Mouse (Mus musculus) hindbrain, embryonic 10.5 days (tissue): ENCODE measurements around the gene Kcnk5. TPM values are rescaled to one million over a fixed set of nuclear protein-coding genes. Genes with fewer than 3 reads are reported as not detected.

Source experiments
- DNase-seq: peaks from one replicate; pipeline ENCODE4 v3.0.0-alpha.2; 2017; ENCODE audit warnings: low spot score
- H3K27ac ChIP-seq: fragments of 300-500 bp; sonication (generic); 2 replicates; pipeline ENCODE4 v1.5.1; 2016; ENCODE audit warnings: mild to moderate bottlenecking, moderate library complexity
- H3K27me3 ChIP-seq: fragments of 300-500 bp; sonication (generic); 2 replicates; pipeline ENCODE4 v1.6.1; 2016; ENCODE audit warnings: mild to moderate bottlenecking; ENCODE audit not compliant: poor library complexity, insufficient read depth, severe bottlenecking
- H3K36me3 ChIP-seq: fragments of 300-500 bp; sonication (generic); 2 replicates; pipeline ENCODE4 v1.6.1; 2016; ENCODE audit warnings: mild to moderate bottlenecking, moderate library complexity
- H3K4me1 ChIP-seq: fragments of 300-500 bp; sonication (generic); replicated peaks from 2 replicates; pipeline ENCODE4 v1.6.1; 2016; ENCODE audit warnings: mild to moderate bottlenecking
- H3K4me3 ChIP-seq: fragments of 300-500 bp; sonication (generic); 2 replicates; pipeline ENCODE4 v1.5.1; 2016; ENCODE audit warnings: mild to moderate bottlenecking, moderate library complexity
- H3K9me3 ChIP-seq: fragments of 300-500 bp; sonication (generic); 2 replicates; pipeline ENCODE4 v1.6.1; 2016; ENCODE audit warnings: mild to moderate bottlenecking, moderate library complexity
- WGBS: fragments of 180-500 bp; shearing (Covaris S2); methylation state at CpG from one replicate; pipeline ENCODE4 v1.1.7; 2016; 5-methylcytosine and 5-hydroxymethylcytosine counted together
- polyA plus RNA-seq: library from polyadenylated mRNA; unstranded; fragments of >200 nt; fragmentation: Nextera tagmentation; extraction: Ambion mirVana; gene quantifications from 2 replicates; pipeline ENCODE4 v1.2.1, GENCODE M21; 2016

Gene Kcnk5
- polyA plus RNA-seq, 1 experiment from 2014 or later, result 13.5 TPM

DNA sequence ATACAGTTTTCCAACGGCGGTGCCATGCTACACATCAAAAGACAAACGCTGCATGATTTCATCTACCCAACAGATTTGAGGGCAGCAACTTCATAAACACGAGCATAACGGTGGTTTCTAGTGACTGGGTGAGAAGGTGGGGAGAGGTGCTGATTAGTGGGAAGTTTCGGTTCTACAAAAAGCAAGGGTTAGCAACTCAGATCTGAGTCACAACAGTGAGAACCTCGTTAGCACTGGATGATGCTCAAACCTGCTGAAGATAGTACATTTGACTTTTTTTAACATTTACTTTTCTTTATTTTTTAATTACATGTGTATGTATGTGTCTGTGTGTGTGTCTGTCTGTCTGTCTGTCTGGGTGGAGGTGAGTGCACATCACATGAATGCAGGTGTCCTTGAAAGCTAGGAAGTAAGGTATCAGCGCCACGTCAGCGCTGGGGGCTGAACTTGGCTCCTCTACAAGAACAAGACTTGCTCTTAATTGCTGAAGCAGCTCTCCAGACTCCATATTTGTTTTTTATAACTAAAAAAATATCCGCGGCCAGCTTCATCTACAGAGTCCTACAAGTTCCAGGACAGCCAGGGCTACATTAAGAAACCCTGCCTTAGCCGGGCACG is 7.6 kb downstream of the Kcnk5 start:
- 91% methylated on average over 14 of the region's 14 CpGs for WGBS
- H3K9me3 ChIP-seq, result no peaks in the 10 kb centered on the region
- H3K4me3 ChIP-seq, result no peak overlapping the region
- H3K27ac ChIP-seq, result no peak overlapping the region
- H3K4me1 ChIP-seq, result peaks cover 33% of the 10 kb centered on the region
- H3K36me3 ChIP-seq, result 0 out of 2 replicates have a peak, but pooled peaks cover 15% of the 10 kb centered on the region
- no peaks in the 10 kb centered on the region for H3K27me3 ChIP-seq
- no peak for DNase-seq

DNA sequence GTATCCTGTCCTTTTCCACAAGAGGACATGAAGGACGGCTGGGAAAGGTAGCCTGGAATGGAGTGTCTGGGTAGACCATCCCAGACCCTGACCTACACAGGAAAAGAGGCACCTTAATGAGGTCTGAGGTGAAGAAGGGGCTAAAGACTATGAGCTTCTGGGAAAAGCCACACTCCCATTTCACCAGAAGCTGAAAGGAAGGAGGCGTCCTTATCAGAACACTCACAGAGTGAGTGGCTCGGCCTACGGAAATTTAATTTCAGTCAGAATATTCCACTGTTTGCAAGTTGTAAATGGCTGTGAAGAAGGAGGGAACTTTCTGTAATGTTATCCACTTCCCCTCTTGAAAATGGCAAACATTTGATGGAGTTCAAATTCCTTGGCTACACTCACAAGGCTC is 8.7 kb downstream of the Kcnk5 start:
- H3K27me3 ChIP-seq, result no peaks in the 10 kb centered on the region
- 82% methylated on average over 4 of the region's 4 CpGs for WGBS
- DNase-seq, result no peak
- peaks cover 15% of the 10 kb centered on the region; the same call in 1 of the 2 replicates for H3K36me3 ChIP-seq
- H3K9me3 ChIP-seq, result no peaks in the 10 kb centered on the region
- peak overlapping the region; percentile 24; the same call in 1 of the 2 replicates for H3K27ac ChIP-seq
- H3K4me1 ChIP-seq, result peaks cover 23% of the 10 kb centered on the region
- H3K4me3 ChIP-seq, result no peak overlapping the region

DNA sequence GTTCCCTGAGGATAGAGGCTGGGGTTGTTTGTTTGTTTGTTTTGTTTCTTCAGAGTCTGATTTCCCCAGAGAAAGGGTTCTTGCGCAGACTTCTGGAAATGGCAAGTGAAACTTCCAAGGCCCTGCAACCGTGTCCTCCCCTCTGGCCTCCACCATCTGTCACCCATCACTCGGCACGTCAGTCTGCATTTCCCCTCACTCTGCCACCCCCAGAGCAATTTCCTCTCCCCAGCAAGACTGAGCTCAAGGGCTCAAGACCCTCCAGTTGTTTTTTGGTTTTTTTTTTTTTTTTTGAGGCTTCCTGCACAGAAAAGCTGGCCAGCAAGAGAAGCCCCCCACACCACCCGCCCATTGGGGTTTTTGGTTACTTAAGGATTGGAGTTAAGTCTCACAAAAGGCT is 9.1 kb downstream of the Kcnk5 start:
- Histone ChIP-seq H3K9me3 (no peaks in the 10 kb centered on the region), H3K36me3 (peaks cover 13% of the 10 kb centered on the region; the same call in 1 of the 2 replicates), H3K4me3 (no peak overlapping the region), H3K27me3 (no peaks in the 10 kb centered on the region), H3K27ac (0 out of 2 replicates have a peak overlapping the region, but pooled peaks have one; percentile 24), H3K4me1 (peaks cover 19% of the 10 kb centered on the region)
- 64% methylated on average over 5 of the region's 5 CpGs for WGBS
- no peak for DNase-seq

DNA sequence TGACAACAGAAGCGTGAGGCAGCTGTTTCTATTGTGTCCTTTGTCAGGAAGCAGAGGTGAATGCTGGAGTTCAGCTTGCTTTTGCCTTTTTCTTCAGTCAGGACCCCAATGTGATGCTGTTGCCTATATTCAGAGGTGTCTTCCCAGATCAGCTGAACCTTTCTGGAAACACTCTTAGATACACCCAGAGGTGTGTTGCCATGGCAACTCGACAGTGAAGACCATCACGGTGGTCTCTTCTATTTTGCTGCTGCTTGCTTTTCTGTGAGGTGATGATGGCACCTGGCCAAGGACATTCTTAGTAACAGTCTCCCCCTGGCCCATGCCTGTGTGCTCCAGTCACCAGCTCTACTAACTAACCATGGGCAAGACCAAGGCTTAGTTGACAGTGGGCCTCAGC is 9.8 kb downstream of the Kcnk5 start:
- WGBS, result 79% methylated on average over 3 of the region's 3 CpGs
- H3K27ac ChIP-seq, result no peak overlapping the region
- H3K9me3 ChIP-seq, result no peaks in the 10 kb centered on the region
- H3K27me3 ChIP-seq, result no peaks in the 10 kb centered on the region
- no peak for DNase-seq
- peaks cover 8% of the 10 kb centered on the region; the same call in 1 of the 2 replicates for H3K36me3 ChIP-seq
- H3K4me3 ChIP-seq, result no peak overlapping the region
- H3K4me1 ChIP-seq, result peaks cover 17% of the 10 kb centered on the region

DNA sequence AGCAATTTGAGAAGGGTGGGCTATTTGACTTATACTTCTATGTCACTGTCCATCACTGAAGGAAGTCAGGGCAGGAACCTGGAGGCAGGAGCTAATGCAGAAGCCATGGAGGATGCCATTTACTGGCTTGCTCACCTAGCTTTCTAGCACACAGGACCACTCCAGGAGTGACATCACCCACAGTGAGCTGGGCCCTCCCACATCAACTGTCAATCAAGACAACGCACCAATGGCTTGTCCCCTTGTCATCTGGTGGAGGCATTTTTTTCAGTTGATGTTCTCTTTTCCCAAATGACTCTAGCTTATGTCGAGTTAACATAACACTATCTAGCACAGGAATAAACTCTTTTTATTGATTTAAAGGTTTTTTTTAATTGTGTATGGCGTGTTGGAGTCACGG is 12.4 kb downstream of the Kcnk5 start:
- Histone ChIP-seq H3K4me1 (peaks cover 33% of the 10 kb centered on the region), H3K9me3 (no peaks in the 10 kb centered on the region), H3K36me3 (no peaks in the 10 kb centered on the region; the same call in 1 of the 2 replicates), H3K27me3 (no peaks in the 10 kb centered on the region), H3K4me3 (no peak overlapping the region), H3K27ac (no peak overlapping the region)
- WGBS, result 92% methylated on average over 4 of the region's 4 CpGs
- DNase-seq, result no peak

DNA sequence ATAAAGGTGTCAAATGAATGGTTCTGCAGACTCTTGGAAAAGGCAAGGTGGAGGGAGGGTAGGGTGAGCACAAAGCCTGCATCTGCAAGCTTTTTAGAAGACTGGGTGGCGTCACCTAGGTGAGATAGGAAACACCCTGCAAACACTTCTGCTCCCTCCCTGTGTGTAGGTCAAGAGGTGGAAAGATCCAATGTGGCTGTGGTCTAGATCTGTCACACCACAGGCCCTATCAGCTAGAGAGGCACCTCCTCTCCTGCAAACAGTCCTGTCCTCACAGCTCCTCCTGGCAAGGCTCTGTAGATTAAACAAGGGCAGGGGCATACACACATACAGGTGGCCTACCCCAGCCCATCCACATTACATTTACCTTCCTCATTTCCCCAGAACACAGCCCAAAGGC is 13.1 kb downstream of the Kcnk5 start:
- Histone ChIP-seq H3K4me3 (no peak overlapping the region), H3K27ac (no peak overlapping the region), H3K4me1 (peaks cover 41% of the 10 kb centered on the region), H3K27me3 (no peaks in the 10 kb centered on the region), H3K9me3 (no peaks in the 10 kb centered on the region), H3K36me3 (no peaks in the 10 kb centered on the region; the same call in 1 of the 2 replicates)
- no peak for DNase-seq
- 89% methylated on average over 1 of the region's 1 CpGs for WGBS

DNA sequence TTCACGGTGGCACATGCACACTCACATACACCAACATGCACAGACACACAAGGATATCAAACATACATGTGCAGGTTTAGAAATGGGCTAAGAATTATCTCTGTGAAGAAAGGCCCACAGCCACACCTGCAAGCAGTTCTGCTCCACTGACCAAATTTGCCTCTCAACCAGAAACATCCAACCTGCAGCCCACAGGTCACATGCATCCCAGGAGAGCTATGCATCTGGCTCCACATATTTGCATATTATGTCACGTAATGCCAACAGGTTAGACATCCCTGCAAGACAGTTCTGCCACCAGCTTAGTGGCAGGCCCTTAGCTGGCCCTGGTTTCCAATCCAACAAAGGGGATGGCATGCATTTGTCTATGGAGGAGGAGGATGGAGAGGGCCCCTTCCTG is 13.6 kb downstream of the Kcnk5 start:
- Histone ChIP-seq H3K36me3 (no peaks in the 10 kb centered on the region; the same call in 1 of the 2 replicates), H3K9me3 (no peaks in the 10 kb centered on the region), H3K4me1 (peaks cover 41% of the 10 kb centered on the region), H3K27me3 (no peaks in the 10 kb centered on the region), H3K27ac (no peak overlapping the region), H3K4me3 (no peak overlapping the region)
- DNase-seq, result no peak
- WGBS, result 90% methylated on average over 2 of the region's 2 CpGs

DNA sequence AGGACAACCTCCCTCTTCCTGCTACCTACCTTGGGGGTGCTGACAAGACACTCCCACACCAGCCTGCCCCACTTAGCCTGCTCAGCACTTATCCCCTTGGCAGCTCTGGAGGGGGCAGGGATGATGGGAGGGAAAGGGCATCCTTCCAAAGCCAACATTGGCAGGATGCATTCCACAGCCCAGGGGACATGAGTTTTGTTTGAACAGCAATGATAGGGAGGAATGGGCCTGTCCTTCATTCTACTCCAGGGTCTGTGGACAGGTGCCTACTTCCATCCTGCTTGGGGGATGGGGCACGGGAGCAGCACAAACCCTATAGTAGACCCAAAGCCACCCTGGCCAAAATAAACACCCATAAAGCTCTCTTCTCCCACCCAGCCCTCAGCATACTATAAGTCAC is 16.2 kb downstream of the Kcnk5 start:
- WGBS, result 82% methylated on average over 1 of the region's 1 CpGs
- Histone ChIP-seq H3K4me3 (no peak overlapping the region), H3K9me3 (no peaks in the 10 kb centered on the region), H3K27me3 (no peaks in the 10 kb centered on the region), H3K27ac (no peak overlapping the region), H3K36me3 (no peaks in the 10 kb centered on the region; the same call in 1 of the 2 replicates), H3K4me1 (peaks cover 50% of the 10 kb centered on the region)
- DNase-seq, result no peak

DNA sequence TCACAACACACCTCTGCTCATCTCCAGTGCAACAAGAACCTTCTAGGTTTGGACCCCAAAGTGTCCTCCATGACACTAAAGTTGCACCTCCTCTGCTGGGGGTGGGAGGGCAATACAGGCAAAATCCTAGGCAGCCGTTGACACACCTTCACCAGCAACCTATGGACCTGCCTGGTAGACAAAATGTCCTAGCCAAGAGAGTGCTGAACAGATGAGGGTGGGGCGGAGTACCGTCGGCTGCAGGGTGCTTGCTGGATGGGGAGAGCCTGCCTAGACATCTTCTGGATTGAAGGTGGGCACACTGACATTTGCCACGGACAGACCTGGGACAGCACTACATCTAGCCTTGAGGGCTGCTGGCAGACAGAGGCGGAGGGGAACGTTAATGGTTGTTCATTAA is 17.2 kb downstream of the Kcnk5 start:
- WGBS, result 88% methylated on average over 7 of the region's 7 CpGs
- H3K27ac ChIP-seq, result 0 out of 2 replicates have a peak overlapping the region, but pooled peaks have one; percentile 12
- H3K4me1 ChIP-seq, result peaks cover 60% of the 10 kb centered on the region
- no peak overlapping the region for H3K4me3 ChIP-seq
- no peaks in the 10 kb centered on the region for H3K9me3 ChIP-seq
- no peaks in the 10 kb centered on the region for H3K27me3 ChIP-seq
- H3K36me3 ChIP-seq, result no peaks in the 10 kb centered on the region; the same call in 1 of the 2 replicates
- no peak for DNase-seq

DNA sequence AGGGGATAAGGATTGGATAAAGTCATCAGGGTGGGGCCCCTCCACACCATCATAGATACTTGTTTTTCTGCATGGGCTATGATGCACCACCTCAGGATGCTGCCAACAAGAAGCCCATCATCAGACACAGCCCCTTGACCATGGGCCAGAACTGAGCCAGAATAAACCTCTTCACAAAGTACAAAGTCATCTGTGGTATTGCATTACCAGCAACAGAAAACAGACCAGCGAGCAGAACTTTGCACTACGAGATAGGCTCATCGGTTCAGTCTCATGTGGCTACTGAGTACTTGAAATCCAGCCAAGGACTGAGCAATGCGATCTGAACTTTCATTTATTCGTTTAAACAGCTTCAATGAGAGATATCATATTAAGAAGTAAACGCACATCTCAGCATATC is 18.9 kb downstream of the Kcnk5 start:
- H3K27me3 ChIP-seq, result no peaks in the 10 kb centered on the region
- H3K27ac ChIP-seq, result 0 out of 2 replicates have a peak overlapping the region, but pooled peaks have one; percentile 23
- H3K36me3 ChIP-seq, result no peaks in the 10 kb centered on the region
- H3K4me1 ChIP-seq, result peaks cover 67% of the 10 kb centered on the region
- WGBS, result 91% methylated on average over 6 of the region's 6 CpGs
- no peak overlapping the region for H3K4me3 ChIP-seq
- no peak for DNase-seq
- no peaks in the 10 kb centered on the region for H3K9me3 ChIP-seq

DNA sequence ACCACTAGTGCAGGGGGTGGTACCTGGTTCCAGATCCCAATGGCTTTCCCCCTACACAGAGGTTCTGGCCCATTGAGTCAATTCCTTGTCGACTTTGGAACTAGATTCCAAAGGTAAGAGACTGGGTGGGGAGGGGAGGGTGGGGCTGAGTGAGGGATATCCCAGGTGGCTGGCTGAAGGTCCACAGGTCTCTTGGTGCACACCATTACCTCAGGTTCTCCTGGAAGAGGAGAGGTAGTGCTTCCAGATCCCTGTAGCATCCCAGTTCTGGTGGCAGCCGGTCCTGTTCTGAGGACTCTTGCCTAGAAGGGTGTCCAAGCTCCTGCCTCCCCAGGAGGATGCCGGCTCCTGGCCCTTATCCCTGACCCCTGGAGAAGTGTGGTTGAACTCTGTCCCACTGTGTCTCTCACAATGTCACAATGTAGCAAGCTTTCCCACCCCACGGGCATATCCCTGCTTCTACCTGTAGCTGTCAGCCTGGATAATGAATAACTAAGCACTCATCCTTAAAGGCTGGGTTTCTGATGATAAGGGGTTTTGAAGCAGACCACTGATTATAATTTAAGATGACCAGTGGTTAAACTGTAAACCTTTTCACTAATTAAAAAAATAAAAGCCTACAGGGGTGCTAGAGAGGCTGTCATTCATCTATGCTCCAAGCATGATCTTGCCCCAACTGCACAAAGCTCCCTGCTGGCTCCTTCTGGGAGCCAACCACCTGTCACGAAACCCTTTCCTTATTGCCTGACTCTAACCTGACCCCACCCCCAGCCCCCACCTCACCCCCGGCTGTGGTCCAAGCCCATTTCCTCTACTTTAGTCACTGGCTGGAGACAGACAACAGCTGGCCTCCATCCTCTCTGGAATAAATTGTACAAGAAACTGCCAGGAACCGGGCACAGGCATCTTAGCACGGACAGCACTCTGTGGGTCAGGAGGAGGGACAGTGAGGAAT is 22.6 kb downstream of the Kcnk5 start:
- H3K27ac ChIP-seq, result peak overlapping the region; percentile 29; the same call in 1 of the 2 replicates
- WGBS, result 68% methylated on average over 8 of the region's 8 CpGs
- DNase-seq, result no peak
- no peaks in the 10 kb centered on the region for H3K27me3 ChIP-seq
- no peak overlapping the region for H3K4me3 ChIP-seq
- H3K4me1 ChIP-seq, result peaks cover 71% of the 10 kb centered on the region
- no peaks in the 10 kb centered on the region for H3K9me3 ChIP-seq
- no peaks in the 10 kb centered on the region for H3K36me3 ChIP-seq

DNA sequence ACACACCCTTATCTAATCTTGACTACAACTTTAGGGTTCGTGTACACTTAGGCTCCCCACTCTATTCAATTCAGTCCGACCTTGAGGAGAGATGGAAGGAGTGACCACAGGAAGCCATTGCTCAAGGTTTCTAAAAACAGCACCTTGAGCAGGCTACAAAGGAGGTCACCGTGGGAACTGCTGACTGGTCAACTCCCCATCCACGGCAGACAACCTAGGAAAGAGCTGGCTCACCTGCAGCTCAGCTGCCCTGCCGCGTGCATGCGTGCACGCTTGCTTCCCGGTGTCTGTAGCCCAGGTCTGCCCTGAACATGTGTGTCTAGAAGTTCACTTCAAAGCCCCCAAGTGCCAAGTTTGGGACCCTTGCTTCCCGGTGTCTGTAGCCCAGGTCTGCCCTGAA is 24.0 kb downstream of the Kcnk5 start:
- Histone ChIP-seq H3K27me3 (no peaks in the 10 kb centered on the region), H3K36me3 (no peaks in the 10 kb centered on the region), H3K27ac (no peak overlapping the region), H3K4me3 (no peak overlapping the region), H3K9me3 (no peaks in the 10 kb centered on the region), H3K4me1 (peaks cover 58% of the 10 kb centered on the region)
- WGBS, result 93% methylated on average over 10 of the region's 10 CpGs
- DNase-seq, result no peak

DNA sequence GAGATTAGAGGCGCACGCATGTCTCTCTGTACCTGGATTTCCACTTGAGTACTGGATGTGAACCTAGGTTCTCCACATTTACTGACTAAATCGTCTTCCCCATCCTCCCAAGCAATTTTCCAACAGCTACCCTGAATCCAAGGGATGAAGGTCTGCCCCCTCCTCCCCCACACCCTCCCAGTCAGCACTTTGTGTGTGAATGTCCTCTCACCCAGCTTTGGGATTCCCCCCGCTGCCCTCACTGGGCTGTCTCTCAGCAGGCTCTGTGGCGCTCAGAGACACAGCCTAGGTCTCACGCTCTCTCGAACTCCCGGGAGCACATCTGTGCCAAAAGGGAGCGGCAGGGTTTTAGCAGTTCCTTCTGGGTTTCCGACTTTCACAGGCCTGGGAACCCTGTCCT is 25.9 kb downstream of the Kcnk5 start:
- 47% methylated on average over 10 of the region's 10 CpGs for WGBS
- no peaks in the 10 kb centered on the region for H3K36me3 ChIP-seq
- H3K27ac ChIP-seq, result peak overlapping the region; percentile 60

More for the DNA sequence above, 25.9 kb downstream of the Kcnk5 start:
- DNase-seq, result no peak
- Histone ChIP-seq H3K9me3 (no peaks in the 10 kb centered on the region), H3K4me1 (peaks cover 48% of the 10 kb centered on the region), H3K4me3 (no peak overlapping the region), H3K27me3 (no peaks in the 10 kb centered on the region)
